Mouse (Mus musculus) myocyte (in vitro differentiated cells): Measurements from ENCODE around the gene Mroh3. TPM values are rescaled to one million over a fixed set of nuclear protein-coding genes. Genes with fewer than 3 reads are reported as not detected.

Experiments
- H3K27me3 ChIP-seq: one replicate; pipeline ENCODE4 v1.6.1; 2011; ENCODE audit not compliant: control insufficient read depth, insufficient read depth, insufficient read length
- H3K36me3 ChIP-seq: one replicate; pipeline ENCODE4 v1.6.1; 2011; ENCODE audit not compliant: control insufficient read depth, insufficient read depth
- H3K4me2 ChIP-seq: one replicate; pipeline ENCODE4 v1.6.1; 2011; ENCODE audit warnings: low read depth, control low read depth
- H3K4me3 ChIP-seq: one replicate; pipeline ENCODE4 v1.5.1; 2011; ENCODE audit warnings: mild to moderate bottlenecking, control low read depth, moderate library complexity
- H3K79me2 ChIP-seq: one replicate; pipeline ENCODE4 v1.6.1; 2011; ENCODE audit not compliant: control insufficient read depth, insufficient read depth
- H3ac ChIP-seq: one replicate; pipeline ENCODE4 v1.6.1; 2011; ENCODE audit not compliant: control insufficient read depth, insufficient read length
- CEBPB ChIP-seq: IDR thresholded peaks from 2 replicates; pipeline ENCODE4 v1.6.1; 2011; ENCODE audit warnings: mild to moderate bottlenecking, moderate library complexity; ENCODE audit not compliant: poor library complexity, insufficient read depth, severe bottlenecking
- E2F4 ChIP-seq: IDR thresholded peaks from one replicate; pipeline ENCODE4 v1.6.1; 2011; ENCODE audit warnings: mild to moderate bottlenecking, control low read depth, moderate library complexity; ENCODE audit not compliant: insufficient read depth
- MAX ChIP-seq: IDR thresholded peaks from one replicate; pipeline ENCODE4 v1.6.1; 2011; ENCODE audit warnings: low read depth, mild to moderate bottlenecking, control low read depth
- MYOD1 ChIP-seq, 3 experiments: IDR thresholded peaks; one replicate each; pipeline ENCODE4 v1.6.1; 2011; ENCODE audit warnings: control low read depth in 2 of 3, low read depth in 2 of 3, mild to moderate bottlenecking in 2 of 3, moderate library complexity in 1 of 3; ENCODE audit not compliant: insufficient read length in 2 of 3, control insufficient read depth in 1 of 3
- MYOG ChIP-seq, 3 experiments: IDR thresholded peaks; one replicate each; pipeline ENCODE4 v1.6.1; 2011; ENCODE audit warnings: control low read depth in 2 of 3, low read depth in 2 of 3, mild to moderate bottlenecking in 2 of 3; ENCODE audit not compliant: insufficient read length in 2 of 3, control insufficient read depth in 1 of 3, insufficient read depth in 1 of 3
- POLR2A ChIP-seq: IDR thresholded peaks from one replicate; pipeline ENCODE4 v1.6.1; 2011; ENCODE audit warnings: low read depth, mild to moderate bottlenecking, control low read depth, moderate library complexity; ENCODE audit not compliant: insufficient read length
- POLR2AphosphoS2 ChIP-seq: IDR thresholded peaks from one replicate; pipeline ENCODE4 v1.6.1; 2011; ENCODE audit warnings: low read depth, control low read depth; ENCODE audit not compliant: insufficient read length
- REST ChIP-seq: IDR thresholded peaks from one replicate; pipeline ENCODE4 v1.6.1; 2011; ENCODE audit warnings: mild to moderate bottlenecking, control low read depth, moderate library complexity; ENCODE audit not compliant: insufficient read depth, insufficient read length
- SRF ChIP-seq: IDR thresholded peaks from one replicate; pipeline ENCODE4 v1.6.1; 2011; ENCODE audit warnings: low read depth; ENCODE audit not compliant: control insufficient read depth, insufficient read length
- TCF12 ChIP-seq: IDR thresholded peaks from one replicate; pipeline ENCODE4 v1.6.1; 2011; ENCODE audit warnings: mild to moderate bottlenecking, control low read depth; ENCODE audit not compliant: poor library complexity, insufficient read depth, severe bottlenecking
- TCF3 ChIP-seq: IDR thresholded peaks from one replicate; pipeline ENCODE4 v1.6.1; 2011; ENCODE audit warnings: low read depth, control low read depth; ENCODE audit not compliant: insufficient read length
- USF1 ChIP-seq: IDR thresholded peaks from one replicate; pipeline ENCODE4 v1.6.1; 2011; ENCODE audit warnings: low read depth, mild to moderate bottlenecking, control low read depth, moderate library complexity
- polyA plus RNA-seq: library from polyadenylated mRNA; unstranded; fragments of >200 nt; fragmentation: generic; extraction: Trizol; gene quantifications from one replicate; pipeline ENCODE4 v1.2.1, GENCODE M21; 2012; ENCODE audit warnings: missing spikeins

The Mroh3 gene
- polyA plus RNA-seq, 1 experiment, result 0.16 TPM

DNA sequence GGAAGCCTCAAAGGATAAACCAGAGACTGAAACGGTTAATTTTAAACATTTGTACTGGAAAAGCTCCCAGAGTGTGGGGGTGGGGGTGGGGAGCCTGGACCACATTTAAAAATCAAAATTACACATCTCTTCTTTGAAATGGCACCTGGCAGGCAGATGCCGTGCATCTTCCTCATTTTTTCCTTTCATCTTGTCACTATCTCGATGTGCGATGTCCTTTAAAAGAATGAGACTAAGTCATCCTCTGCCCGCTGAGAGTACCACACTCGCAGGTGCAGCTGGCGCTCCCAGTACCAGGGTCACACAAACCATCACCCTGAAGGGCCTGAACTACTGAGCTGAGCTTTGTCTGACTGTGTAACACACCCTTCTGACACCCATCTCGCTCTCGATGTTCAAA lies 45.9 kb upstream of the Mroh3 start:
- Histone ChIP-seq H3K27me3 (peaks cover 11% of the 10 kb centered on the region), H3K4me3 (no peak overlapping the region), H3K4me2 (no peak overlapping the region), H3ac (no peak overlapping the region), H3K79me2 (no peaks in the 10 kb centered on the region), H3K36me3 (no peaks in the 10 kb centered on the region)
- TF ChIP-seq USF1, result no peak
- no peak for TF ChIP-seq POLR2A
- TF ChIP-seq MYOG (IDR thresholded peaks at IDR 0.05; ENCODE audit: control insufficient read depth in 1 of 3, insufficient read depth in 1 of 3, insufficient read length in 2 of 3, low read depth in 2 of 3), result no peak
- no peak for TF ChIP-seq TCF3
- no peak for TF ChIP-seq TCF12
- TF ChIP-seq E2F4, result no peak
- no peak for TF ChIP-seq POLR2AphosphoS2
- TF ChIP-seq SRF, result no peak
- no peak for TF ChIP-seq REST
- TF ChIP-seq CEBPB, result no peak
- no peak for TF ChIP-seq MAX
- no peak for TF ChIP-seq MYOD1 (IDR thresholded peaks at IDR 0.05; ENCODE audit: control insufficient read depth in 1 of 3, insufficient read length in 2 of 3, low read depth in 2 of 3)

DNA sequence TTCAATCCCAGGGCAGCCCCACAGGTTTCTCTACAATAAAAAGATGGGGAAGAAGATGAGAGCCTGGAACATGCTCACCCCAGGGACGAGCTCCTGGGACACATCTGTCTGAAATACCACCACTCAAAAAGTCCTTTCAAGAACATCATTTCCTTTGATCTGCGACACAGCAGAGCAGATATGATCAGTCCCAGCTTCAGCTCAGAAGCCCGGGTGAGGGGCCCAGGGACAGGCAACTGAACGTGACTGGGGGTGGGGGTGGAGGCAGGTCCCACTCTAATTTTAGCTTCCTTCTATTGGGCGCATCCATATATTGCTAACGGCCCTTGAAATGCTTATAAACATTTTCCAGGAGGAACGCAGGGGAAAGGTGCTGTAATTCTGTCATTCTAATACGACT lies 43.0 kb upstream of the Mroh3 start:
- peaks cover 11% of the 10 kb centered on the region for H3K27me3 ChIP-seq

GRCm38 (mm10) chr1:136255174-136255573 lies 42.5 kb upstream of the Mroh3 start:
- H3ac ChIP-seq, result no peak overlapping the region
- no peaks in the 10 kb centered on the region for H3K79me2 ChIP-seq
- TF ChIP-seq MAX (no peak), MYOD1 (IDR thresholded peaks at IDR 0.05; ENCODE audit: control insufficient read depth in 1 of 3, insufficient read length in 2 of 3, low read depth in 2 of 3) (peak in 1 of 3 experiments; percentile 2), E2F4 (no peak)
- no peaks in the 10 kb centered on the region for H3K36me3 ChIP-seq
- H3K4me3 ChIP-seq, result no peak overlapping the region
- H3K4me2 ChIP-seq, result peak overlapping the region; percentile 37
- peaks cover 8% of the 10 kb centered on the region for H3K27me3 ChIP-seq

More for the DNA sequence above, 43.0 kb upstream of the Mroh3 start:
- no peaks in the 10 kb centered on the region for H3K79me2 ChIP-seq
- H3K4me3 ChIP-seq, result no peak overlapping the region
- no peak for TF ChIP-seq MYOG (IDR thresholded peaks at IDR 0.05; ENCODE audit: control insufficient read depth in 1 of 3, insufficient read depth in 1 of 3, insufficient read length in 2 of 3, low read depth in 2 of 3)
- TF ChIP-seq TCF3, result no peak
- no peak for TF ChIP-seq SRF
- H3ac ChIP-seq, result no peak overlapping the region
- peak overlapping the region; percentile 2 for H3K4me2 ChIP-seq
- H3K36me3 ChIP-seq, result no peaks in the 10 kb centered on the region

- no peak overlapping the region for H3ac ChIP-seq
- H3K4me2 ChIP-seq, result peak overlapping the region; percentile 37
- no peaks in the 10 kb centered on the region for H3K79me2 ChIP-seq
- H3K36me3 ChIP-seq, result no peaks in the 10 kb centered on the region
- peaks cover 2% of the 10 kb centered on the region for H3K27me3 ChIP-seq
- TF ChIP-seq MYOD1 (IDR thresholded peaks at IDR 0.05; ENCODE audit: control insufficient read depth in 1 of 3, insufficient read length in 2 of 3, low read depth in 2 of 3) (no peak), SRF (no peak), TCF12 (no peak), POLR2AphosphoS2 (no peak), POLR2A (no peak), E2F4 (no peak), MYOG (IDR thresholded peaks at IDR 0.05; ENCODE audit: control insufficient read depth in 1 of 3, insufficient read depth in 1 of 3, insufficient read length in 2 of 3, low read depth in 2 of 3) (no peak), CEBPB (no peak), USF1 (no peak), REST (no peak), MAX (no peak), TCF3 (no peak)
- no peak overlapping the region for H3K4me3 ChIP-seq
Measured at GRCm38 (mm10) chr1:136254503-136255065, 42.0 kb upstream of the Mroh3 start.

- H3K36me3 ChIP-seq, result no peaks in the 10 kb centered on the region
- H3K79me2 ChIP-seq, result no peaks in the 10 kb centered on the region
- peak overlapping the region; percentile 31 for H3K4me2 ChIP-seq
- H3K27me3 ChIP-seq, result no peaks in the 10 kb centered on the region
- TF ChIP-seq MYOG (IDR thresholded peaks at IDR 0.05; ENCODE audit: control insufficient read depth in 1 of 3, insufficient read depth in 1 of 3, insufficient read length in 2 of 3, low read depth in 2 of 3) (peak; percentile 54 to 92 (median 60)), TCF3 (peak; percentile 2), E2F4 (no peak), TCF12 (peak; percentile 33), MYOD1 (IDR thresholded peaks at IDR 0.05; ENCODE audit: control insufficient read depth in 1 of 3, insufficient read length in 2 of 3, low read depth in 2 of 3) (peak in 2 of 3 experiments; percentile 76 to 93)
- no peak overlapping the region for H3ac ChIP-seq
- no peak overlapping the region for H3K4me3 ChIP-seq
Measured at GRCm38 (mm10) chr1:136253472-136253871, 40.8 kb upstream of the Mroh3 start.
